Mouse (Mus musculus) heart, postnatal 10 days (tissue): ENCODE data around the gene 4933436I01Rik. TPM values are rescaled to one million over a fixed set of nuclear protein-coding genes. Genes with fewer than 3 reads are reported as not detected.
A peak's percentile ranks its signal among the peaks of the same experiment; 100 is the strongest.

ENCODE experiments used
- DNase-seq, 2 experiments: peaks; one replicate each; pipeline ENCODE4 v3.0.0; 2021
- intact Hi-C: fragments of 180-260 bp; cut with DNase I; formaldehyde crosslinking; loops from one replicate; pipeline ENCODE4 v1.15.1; 2025
- total RNA-seq, 2 experiments: library from RNA; stranded (reverse); gene quantifications; 2 replicates each; pipeline ENCODE4 v1.2.3; 2021

Gene 4933436I01Rik
- not detected for total RNA-seq

DNA sequence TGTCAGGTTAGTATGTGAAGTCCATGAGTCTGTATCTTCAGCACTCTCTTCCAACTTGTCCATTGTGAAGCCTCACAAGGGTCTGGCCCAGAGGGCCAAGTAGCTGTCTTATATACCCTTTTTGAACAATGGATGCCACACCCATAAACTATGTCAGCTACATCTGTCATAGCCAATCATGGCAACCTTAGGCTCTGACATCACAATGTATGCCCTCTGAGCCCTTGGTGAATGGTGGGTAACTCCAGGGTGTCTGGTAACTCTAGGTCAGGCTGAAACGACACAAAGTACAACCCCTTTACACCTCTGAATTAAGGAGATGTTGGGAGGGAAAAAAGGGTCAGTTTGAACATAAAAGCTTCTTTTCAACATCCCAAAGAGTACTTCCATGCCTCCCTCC lies at the start of gene 4933436I01Rik:
4933436I01Rik (minus strand) TSS at position 101 of the 400 bp plus-strand sequence.
- intact Hi-C loops = no loop called here
- no peak for DNase-seq

DNA sequence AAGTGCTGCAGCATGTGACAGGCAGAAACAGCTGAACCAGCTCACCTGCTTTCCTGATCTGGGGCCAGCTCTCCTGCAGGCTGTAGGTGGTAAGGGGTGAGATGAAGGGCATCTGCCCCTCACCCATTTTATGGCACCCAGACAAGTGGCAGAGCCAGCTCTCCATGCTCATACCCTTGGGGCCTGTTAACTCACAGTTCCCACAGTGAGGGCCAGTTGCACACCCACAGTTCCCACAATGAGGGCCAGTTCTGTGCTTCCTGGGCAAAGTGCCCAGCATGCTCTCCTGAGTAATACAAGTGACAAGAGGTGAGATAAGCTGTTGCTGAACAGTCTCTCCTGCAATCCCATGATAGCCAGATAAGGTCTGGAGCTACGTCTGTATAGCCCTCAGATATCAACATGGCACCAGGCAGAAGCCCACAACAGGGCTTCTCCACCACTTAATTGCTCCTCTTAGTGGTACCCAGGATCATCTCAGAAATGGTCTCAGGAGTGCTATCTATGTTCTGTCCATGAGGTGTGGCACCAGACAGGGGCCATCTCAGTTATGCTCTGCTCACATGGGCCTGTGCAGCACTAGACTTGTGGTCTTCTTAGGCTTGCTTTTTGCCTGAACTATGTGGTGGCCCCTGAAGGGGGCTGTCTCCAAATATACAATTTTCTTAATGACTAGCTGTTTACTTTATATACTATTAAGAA lies 3.7 kb upstream of the 4933436I01Rik start:
- intact Hi-C loops = no loop called here

DNA sequence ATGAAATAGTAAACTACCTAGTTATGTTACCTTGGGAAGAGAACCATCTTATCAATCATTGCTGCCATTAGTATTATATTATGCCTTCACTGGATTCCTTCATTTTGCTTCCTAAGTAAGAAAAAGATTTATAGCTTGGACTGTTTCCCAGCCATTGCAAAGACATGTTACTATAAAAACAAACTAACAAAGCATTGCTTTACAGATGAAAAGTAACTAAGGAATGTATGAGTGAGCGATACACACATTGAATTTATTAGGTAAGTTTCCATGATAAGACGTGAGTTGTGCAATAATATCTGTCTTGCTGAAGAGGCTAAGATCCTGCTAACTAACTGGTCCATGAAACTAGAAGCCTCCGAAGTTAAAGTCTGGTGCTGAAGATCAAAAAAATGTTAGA lies 37.8 kb downstream of the 4933436I01Rik start:
- no peak for DNase-seq
- intact Hi-C loops = no loop called here

More for the DNA sequence above, 3.7 kb upstream of the 4933436I01Rik start:
- peak; percentile 10 to 36 for DNase-seq

Other genes with a start within 250 kb of the 4933436I01Rik start
- not detected for gene Gm1140, start 227.9 kb downstream of the 4933436I01Rik start, total RNA-seq
- gene Gm14692, start 225.8 kb downstream of the 4933436I01Rik start, total RNA-seq = not detected